Mouse (Mus musculus) MEL (cell line): ENCODE results near the gene Dync1i2. TPM values are rescaled to one million over a fixed set of nuclear protein-coding genes. Genes with fewer than 3 reads are reported as not detected.
A peak's percentile ranks its signal among the peaks of the same experiment; 100 is the strongest.

Source experiments
- DNase-seq: peaks from one replicate; pipeline ENCODE4 v3.0.0; 2011; ENCODE audit warnings: low read depth, low spot score
- H3K27ac ChIP-seq: 2 replicates; pipeline ENCODE4 v1.5.1; 2012; ENCODE audit warnings: low read depth, mild to moderate bottlenecking, control low read depth, low read length, moderate library complexity; ENCODE audit not compliant: control insufficient read depth
- H3K27me3 ChIP-seq, 2 experiments: fragments of 150-350 bp in 1 of 2; sonication (generic) in 1 of 2; 2 replicates each; pipeline ENCODE4 v1.6.1; 2012; ENCODE audit warnings: low read length in 2 of 2, mild to moderate bottlenecking in 2 of 2, improper control_type of control experiment in 1 of 2, moderate library complexity in 1 of 2; ENCODE audit not compliant: insufficient read depth in 2 of 2, control insufficient read depth in 1 of 2
- H3K36me3 ChIP-seq, 2 experiments: 2 replicates each; pipeline ENCODE4 v1.6.1; 2012 to 2014; ENCODE audit warnings: low read length in 2 of 2, improper control_type of control experiment in 1 of 2, inconsistent platforms in 1 of 2, mild to moderate bottlenecking in 1 of 2; ENCODE audit not compliant: insufficient read depth in 2 of 2, control insufficient read depth in 1 of 2
- H3K4me1 ChIP-seq, 2 experiments: fragments of 150-350 bp in 1 of 2; sonication (generic) in 1 of 2; 2 replicates each; pipeline ENCODE4 v1.6.1; 2012; ENCODE audit warnings: low read length in 2 of 2, improper control_type of control experiment in 1 of 2, mild to moderate bottlenecking in 1 of 2; ENCODE audit not compliant: insufficient read depth in 2 of 2, control insufficient read depth in 1 of 2
- H3K4me3 ChIP-seq, 2 experiments: fragments of 150-350 bp in 1 of 2; sonication (generic) in 1 of 2; 2 replicates each; pipeline ENCODE4 v1.5.1; 2012; ENCODE audit warnings: low read depth in 2 of 2, low read length in 2 of 2, mild to moderate bottlenecking in 2 of 2, moderate library complexity in 2 of 2, control low read depth in 1 of 2, improper control_type of control experiment in 1 of 2; ENCODE audit not compliant: control insufficient read depth in 1 of 2, insufficient read depth in 1 of 2
- H3K79me2 ChIP-seq: 2 replicates; pipeline ENCODE4 v1.6.1; 2012; ENCODE audit warnings: mild to moderate bottlenecking, low read length, moderate library complexity; ENCODE audit not compliant: control insufficient read depth, poor library complexity, insufficient read depth
- H3K9ac ChIP-seq: 2 replicates; pipeline ENCODE4 v1.6.1; 2012; ENCODE audit warnings: low read depth, mild to moderate bottlenecking, control low read depth, low read length, moderate library complexity; ENCODE audit not compliant: control insufficient read depth, poor library complexity, severe bottlenecking
- H3K9me3 ChIP-seq: fragments of 150-350 bp; sonication (generic); replicated peaks from 2 replicates; pipeline ENCODE4 v1.6.1; 2012; ENCODE audit warnings: mild to moderate bottlenecking, low read length, improper control_type of control experiment, moderate library complexity; ENCODE audit not compliant: insufficient read depth
- BHLHE40 ChIP-seq: IDR thresholded peaks from 2 replicates; pipeline ENCODE4 v1.6.1; 2012; ENCODE audit warnings: low read depth, mild to moderate bottlenecking, inconsistent platforms, low read length, improper control_type of control experiment, borderline replicate concordance
- CTCF ChIP-seq, 3 experiments: IDR thresholded peaks in 2 of 3; conservative IDR thresholded peaks in 1 of 3; 2 replicates each; pipeline ENCODE4 v1.5.1; 2011 to 2012; ENCODE audit warnings: low read length in 3 of 3, low read depth in 2 of 3, mild to moderate bottlenecking in 2 of 3, improper control_type of control experiment in 1 of 3, inconsistent platforms in 1 of 3, mixed read lengths in 1 of 3, moderate library complexity in 1 of 3; ENCODE audit not compliant: control insufficient read depth in 1 of 3, insufficient read depth in 1 of 3, poor library complexity in 1 of 3, severe bottlenecking in 1 of 3
- EP300 ChIP-seq, 2 experiments: IDR thresholded peaks; 2 replicates each; pipeline ENCODE4 v1.6.1; 2011; ENCODE audit warnings: improper control_type of control experiment in 2 of 2, low read length in 2 of 2, low read depth in 1 of 2, mild to moderate bottlenecking in 1 of 2
- GATA1 ChIP-seq: IDR thresholded peaks from 2 replicates; pipeline ENCODE4 v1.6.1; 2011; ENCODE audit warnings: low read depth, low read length, improper control_type of control experiment
- HCFC1 ChIP-seq: IDR thresholded peaks from 2 replicates; pipeline ENCODE4 v1.6.1; 2012; ENCODE audit warnings: low read depth, mild to moderate bottlenecking, inconsistent platforms, low read length, improper control_type of control experiment, moderate library complexity
- MAX ChIP-seq: IDR thresholded peaks from 2 replicates; pipeline ENCODE4 v1.6.1; 2011; ENCODE audit warnings: low read length, improper control_type of control experiment
- MAZ ChIP-seq: IDR thresholded peaks from 2 replicates; pipeline ENCODE4 v1.6.1; 2012; ENCODE audit warnings: low read depth, mild to moderate bottlenecking, inconsistent platforms, low read length, improper control_type of control experiment
- MEF2A ChIP-seq: IDR thresholded peaks from 2 replicates; pipeline ENCODE4 v1.6.1; 2014; ENCODE audit warnings: low read depth, mild to moderate bottlenecking, inconsistent platforms, low read length, improper control_type of control experiment; ENCODE audit not compliant: poor library complexity, insufficient replicate concordance, severe bottlenecking; ENCODE audit errors: extremely low read depth
- MYC ChIP-seq: IDR thresholded peaks from 2 replicates; pipeline ENCODE4 v1.6.1; 2011; ENCODE audit warnings: low read depth, mild to moderate bottlenecking, low read length, improper control_type of control experiment, moderate library complexity
- RAD21 ChIP-seq: IDR thresholded peaks from 2 replicates; pipeline ENCODE4 v1.6.1; 2011; ENCODE audit warnings: mild to moderate bottlenecking, low read depth, low read length, improper control_type of control experiment
- SIN3A ChIP-seq: IDR thresholded peaks from 2 replicates; pipeline ENCODE4 v1.6.1; 2012; ENCODE audit warnings: low read length, improper control_type of control experiment, inconsistent platforms
- SMC3 ChIP-seq: IDR thresholded peaks from 2 replicates; pipeline ENCODE4 v1.6.1; 2011; ENCODE audit warnings: low read depth, low read length, improper control_type of control experiment
- TBP ChIP-seq: IDR thresholded peaks from 2 replicates; pipeline ENCODE4 v1.8.0; 2011; ENCODE audit warnings: low read depth, low read length, improper control_type of control experiment
- ZNF384 ChIP-seq: IDR thresholded peaks from 2 replicates; pipeline ENCODE4 v1.6.1; 2012; ENCODE audit warnings: low read depth, mild to moderate bottlenecking, inconsistent platforms, low read length, improper control_type of control experiment
- polyA plus RNA-seq, 2 experiments: library from polyadenylated mRNA; stranded (reverse) in 1 of 2; unstranded in 1 of 2; fragments of >175 nt in 1 of 2; fragments of >200 nt in 1 of 2; gene quantifications; 2 replicates each; pipeline versions ENCODE4 v1.2.1 to v1.2.4; 2012; ENCODE audit warnings: low replicate concordance in 2 of 2, low read depth in 1 of 2; ENCODE audit not compliant: insufficient read length in 2 of 2, insufficient read depth in 1 of 2, missing spikeins in 1 of 2
- total RNA-seq: library from RNA; depleted of rRNA; stranded (reverse); fragments of 300-350 nt; gene quantifications from 2 replicates; pipeline ENCODE4 v1.2.3, GENCODE M21; 2012

Dync1i2 gene
- total and polyA plus RNA-seq, 3 experiments = 21.8 to 156 (median 59.1) TPM

- peak; percentile 53 for DNase-seq
- H3K27ac ChIP-seq = no peak overlapping the region
- H3K9ac ChIP-seq = no peak overlapping the region
These were observed 33.7 kb upstream of the Dync1i2 start for GRCm38 (mm10) chr2:71177760-71178159.

GRCm38 (mm10) chr2:71179716-71180115 is 31.8 kb upstream of the Dync1i2 start:
- no peak for TF ChIP-seq MEF2A
- TF ChIP-seq EP300 (IDR thresholded peaks at IDR 0.05; ENCODE audit: low read depth in 1 of 2, low read length in 2 of 2) = no peak
- no peak for TF ChIP-seq ZNF384
- TF ChIP-seq MYC = no peak
- TF ChIP-seq SMC3 = no peak
- no peak for TF ChIP-seq GATA1
- TF ChIP-seq CTCF (IDR thresholded peaks at IDR 0.05 in 2 of 3, conservative IDR thresholded peaks at IDR 0.05 in 1 of 3; ENCODE audit: control insufficient read depth in 1 of 3, insufficient read depth in 1 of 3, low read depth in 2 of 3, low read length in 3 of 3, poor library complexity in 1 of 3, severe bottlenecking in 1 of 3) = no peak
- TF ChIP-seq SIN3A = no peak
- no peak for TF ChIP-seq MAZ
- TF ChIP-seq HCFC1 = no peak
- no peak for TF ChIP-seq BHLHE40
- TF ChIP-seq MAX = no peak
- H3K4me1 ChIP-seq = peaks cover 3 to 8% of the 10 kb centered on the region in 2 experiments; a peak in 3 of 4 replicates
- H3K79me2 ChIP-seq = no peaks in the 10 kb centered on the region
- H3K9me3 ChIP-seq = no peaks in the 10 kb centered on the region
- H3K27ac ChIP-seq = no peak overlapping the region
- no peak for DNase-seq
- no peak overlapping the region for H3K4me3 ChIP-seq
- H3K27me3 ChIP-seq = no peaks in the 10 kb centered on the region; a peak in 1 of 4 replicates
- no peaks in the 10 kb centered on the region for H3K36me3 ChIP-seq
- no peak overlapping the region for H3K9ac ChIP-seq

More at GRCm38 (mm10) chr2:71177760-71178159, 33.7 kb upstream of the Dync1i2 start:
- TF ChIP-seq CTCF (IDR thresholded peaks at IDR 0.05 in 2 of 3, conservative IDR thresholded peaks at IDR 0.05 in 1 of 3; ENCODE audit: control insufficient read depth in 1 of 3, insufficient read depth in 1 of 3, low read depth in 2 of 3, low read length in 3 of 3, poor library complexity in 1 of 3, severe bottlenecking in 1 of 3) (peak; percentile 26 to 37 (median 29); a peak in 4 of 6 replicates), TBP (no peak), RAD21 (peak; percentile 23)
- H3K4me1 ChIP-seq = peaks cover 3 to 19% of the 10 kb centered on the region in 2 experiments
- no peak overlapping the region for H3K4me3 ChIP-seq
- H3K36me3 ChIP-seq = no peaks in the 10 kb centered on the region; a peak in 1 of 4 replicates
- H3K9me3 ChIP-seq = no peaks in the 10 kb centered on the region
- no peaks in the 10 kb centered on the region; a peak in 1 of 4 replicates for H3K27me3 ChIP-seq
- no peaks in the 10 kb centered on the region for H3K79me2 ChIP-seq
